Mouse (Mus musculus): Measurements from ENCODE around the gene Prss58. TPM values are rescaled to one million over a fixed set of nuclear protein-coding genes. Genes with fewer than 3 reads are reported as not detected.

The Prss58 gene
- total and polyA plus RNA-seq, 3 experiments: not detected

Other genes starting within 250 kb of the Prss58 start
- not detected in 2 replicates for gene Moxd2, start 12.9 kb downstream of the Prss58 start, total RNA-seq (2012; rRNA removed)
- gene Moxd2, start 12.9 kb downstream of the Prss58 start, polyA plus RNA-seq (2012; ENCODE audit: insufficient read depth in 1 of 2, insufficient read length in 2 of 2, low read depth in 1 of 2, low replicate concordance in 2 of 2, missing spikeins in 1 of 2): not detected
- not detected in 2 replicates for gene 1700074P13Rik, start 40.2 kb upstream of the Prss58 start, total RNA-seq (2012; rRNA removed)
- gene 1700074P13Rik, start 40.2 kb upstream of the Prss58 start, polyA plus RNA-seq (2012; ENCODE audit: insufficient read depth in 1 of 2, insufficient read length in 2 of 2, low read depth in 1 of 2, low replicate concordance in 2 of 2, missing spikeins in 1 of 2): not detected
- not detected in 2 replicates for gene Gm4744, start 51.5 kb upstream of the Prss58 start, total RNA-seq (2012; rRNA removed)
- not detected for gene Gm4744, start 51.5 kb upstream of the Prss58 start, polyA plus RNA-seq (2012; ENCODE audit: insufficient read depth in 1 of 2, insufficient read length in 2 of 2, low read depth in 1 of 2, low replicate concordance in 2 of 2, missing spikeins in 1 of 2)
- not detected in 2 replicates for gene 1810009J06Rik, start 64.4 kb upstream of the Prss58 start, total RNA-seq (2012; rRNA removed)
- gene 1810009J06Rik, start 64.4 kb upstream of the Prss58 start, polyA plus RNA-seq (2012; ENCODE audit: insufficient read depth in 1 of 2, insufficient read length in 2 of 2, low read depth in 1 of 2, low replicate concordance in 2 of 2, missing spikeins in 1 of 2): not detected
- not detected in 2 replicates for gene Gm2663, start 99.1 kb upstream of the Prss58 start, total RNA-seq (2012; rRNA removed)
- gene Gm2663, start 99.1 kb upstream of the Prss58 start, polyA plus RNA-seq (2012; ENCODE audit: insufficient read depth in 1 of 2, insufficient read length in 2 of 2, low read depth in 1 of 2, low replicate concordance in 2 of 2, missing spikeins in 1 of 2): not detected
- not detected in 2 replicates for gene 2210010C04Rik, start 135.1 kb upstream of the Prss58 start, total RNA-seq (2012; rRNA removed)
- not detected for gene 2210010C04Rik, start 135.1 kb upstream of the Prss58 start, polyA plus RNA-seq (2012; ENCODE audit: insufficient read depth in 1 of 2, insufficient read length in 2 of 2, low read depth in 1 of 2, low replicate concordance in 2 of 2, missing spikeins in 1 of 2)